Mouse (Mus musculus) testis, adult 10 weeks (tissue): ENCODE results near the gene Usf1. TPM values are rescaled to one million over a fixed set of nuclear protein-coding genes. Genes with fewer than 3 reads are reported as not detected.

ENCODE experiments used
- polyA plus RNA-seq: library from polyadenylated mRNA; stranded (reverse); fragments of 350-450 nt; fragmentation: Illumina TruSeq; extraction: RNeasy Lipid Tissue Mini Kit (QIAGEN cat#74804); gene quantifications from one replicate; pipeline ENCODE4 v1.2.3, GENCODE M21; 2014; ENCODE audit warnings: low read depth, low replicate concordance

The Usf1 gene
- 1.4 TPM for polyA plus RNA-seq

GRCm38 (mm10) chr1:171410947-171411484 is at the start of gene Usf1:
Gene Usf1, plus strand, starts transcription at chr1:171411313.

GRCm38 (mm10) chr1:171369845-171370556 is 41.1 kb upstream of the Usf1 start, which contains the start of gene Nectin4:
Gene Nectin4, plus strand, starts transcription at chr1:171370099.

GRCm38 (mm10) chr1:171388376-171389102 is 22.6 kb upstream of the Usf1 start, which contains the start of gene Arhgap30:
Gene Arhgap30, plus strand, starts transcription at chr1:171388954.

GRCm38 (mm10) chr1:171418660-171419059 is 7.5 kb downstream of the Usf1 start, which contains the start of gene Tstd1:
Gene Tstd1, plus strand, starts transcription at chr1:171418872.

GRCm38 (mm10) chr1:171437264-171438013 is 26.3 kb downstream of the Usf1 start, which contains the start of gene F11r:
Gene F11r, plus strand, starts transcription at chr1:171437535.

Other genes with a start within 250 kb of the Usf1 start
- 3.0 TPM for gene Pcp4l1, start 215.0 kb upstream of the Usf1 start, polyA plus RNA-seq
- gene Nr1i3, start 197.3 kb upstream of the Usf1 start, polyA plus RNA-seq, result not detected
- gene Tomm40l, start 188.8 kb upstream of the Usf1 start, polyA plus RNA-seq, result 1.5 TPM
- 1.5 TPM for gene Apoa2, start 186.3 kb upstream of the Usf1 start, polyA plus RNA-seq
- 7.2 TPM for gene Fcer1g, start 176.9 kb upstream of the Usf1 start, polyA plus RNA-seq
- gene Adamts4, start 160.9 kb upstream of the Usf1 start, polyA plus RNA-seq, result 0.15 TPM
- 30.8 TPM for gene Ndufs2, start 159.9 kb upstream of the Usf1 start, polyA plus RNA-seq
- gene B4galt3, start 141.0 kb upstream of the Usf1 start, polyA plus RNA-seq, result 3.2 TPM
- gene Ppox, start 130.1 kb upstream of the Usf1 start, polyA plus RNA-seq, result 0.87 TPM
- gene Usp21, start 123.3 kb upstream of the Usf1 start, polyA plus RNA-seq, result 16.5 TPM
- 38.4 TPM for gene Ufc1, start 116.3 kb upstream of the Usf1 start, polyA plus RNA-seq
- 31.5 TPM for gene Dedd, start 82.2 kb upstream of the Usf1 start, polyA plus RNA-seq
- gene Nit1, start 65.7 kb upstream of the Usf1 start, polyA plus RNA-seq, result 30.3 TPM
- gene Pfdn2, start 65.6 kb upstream of the Usf1 start, polyA plus RNA-seq, result 9.8 TPM
- gene Klhdc9, start 50.5 kb upstream of the Usf1 start, polyA plus RNA-seq, result 0.91 TPM
- 0.74 TPM for gene Nectin4, start 41.2 kb upstream of the Usf1 start, polyA plus RNA-seq
- gene Arhgap30, start 22.4 kb upstream of the Usf1 start, polyA plus RNA-seq, result 10.2 TPM
- gene Tstd1, start 7.6 kb downstream of the Usf1 start, polyA plus RNA-seq, result not detected
- gene F11r, start 26.2 kb downstream of the Usf1 start, polyA plus RNA-seq, result 12.5 TPM
- 0.49 TPM for gene Alyref2, start 92.2 kb downstream of the Usf1 start, polyA plus RNA-seq
- not detected for gene Itln1, start 124.0 kb downstream of the Usf1 start, polyA plus RNA-seq
- gene Cd244a, start 147.9 kb downstream of the Usf1 start, polyA plus RNA-seq, result 0.52 TPM
- 2.9 TPM for gene Ly9, start 196.1 kb downstream of the Usf1 start, polyA plus RNA-seq
- 47.5 TPM for gene Slamf7, start 241.7 kb downstream of the Usf1 start, polyA plus RNA-seq